Mouse (Mus musculus): ENCODE results near the gene Kif5c. TPM values are rescaled to one million over a fixed set of nuclear protein-coding genes. Genes with fewer than 3 reads are reported as not detected.

The Kif5c gene
- total and polyA plus RNA-seq, 2 experiments from 2014 or later, result 163 to 408 TPM

DNA sequence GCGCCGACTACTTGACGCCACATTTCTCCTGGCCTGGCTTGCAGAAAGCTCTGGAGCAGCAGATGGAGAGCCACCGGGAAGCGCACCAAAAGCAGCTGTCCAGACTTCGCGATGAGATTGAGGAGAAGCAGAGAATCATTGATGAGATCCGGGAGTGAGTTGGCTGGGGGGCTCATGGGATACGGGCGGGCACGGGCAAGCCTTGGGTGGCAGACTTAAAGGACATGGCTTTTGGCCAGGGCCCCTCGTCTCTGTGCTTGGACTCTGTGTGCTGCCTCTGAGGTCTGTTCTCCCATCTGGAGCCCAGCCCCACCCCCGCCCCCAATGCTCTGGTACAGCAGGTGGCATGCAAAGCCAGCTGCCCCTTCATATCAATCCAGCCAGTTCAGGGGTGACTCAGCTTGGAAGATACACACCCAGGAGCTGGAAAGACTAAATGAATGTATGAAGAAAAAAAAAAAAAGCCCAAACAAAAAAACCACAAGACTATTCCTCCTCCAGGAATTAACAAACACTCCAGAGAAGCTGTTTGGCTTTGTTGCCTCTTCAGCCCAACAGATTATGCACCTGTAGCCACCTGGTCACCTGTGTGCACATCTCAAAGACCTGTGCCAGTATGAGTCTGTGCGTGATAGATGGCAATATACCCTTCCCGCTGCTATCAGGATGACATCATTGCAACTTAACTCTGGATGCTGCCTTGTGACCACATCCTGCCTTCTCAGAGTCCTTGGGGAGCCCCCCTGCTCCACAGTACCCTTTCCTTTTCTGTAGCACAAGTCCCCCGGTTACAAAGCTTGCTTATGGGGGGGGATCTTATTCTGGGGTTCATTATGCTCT lies 123.0 kb downstream of the Kif5c start:
- Histone ChIP-seq H3K27me3 (ENCODE audit: insufficient read depth, low read length) (no peaks in the 10 kb centered on the region), H3K4me1 (ENCODE audit: insufficient read depth) (peaks cover 7% of the 10 kb centered on the region; the same call in 1 of the 2 replicates), H3K9ac (no peak overlapping the region), H3K4me2 (ENCODE audit: low read depth) (no peak overlapping the region), H3K36me3 (ENCODE audit: insufficient read depth) (peaks cover 56% of the 10 kb centered on the region), H3K27ac (ENCODE audit: low read depth, low read length) (peak overlapping the region; percentile 77), H3K9me3 (ENCODE audit: low read length) (no peaks in the 10 kb centered on the region), H3K4me3 (ENCODE audit: low read depth, low read length) (no peak overlapping the region)
- peak; percentile 76 for ATAC-seq
- peak; percentile 84 for DNase-seq
- WGBS, result 39% methylated on average over 16 of the region's 16 CpGs
- no peak for TF ChIP-seq CTCF (IDR thresholded peaks at IDR 0.05; ENCODE audit: low read depth)

DNA sequence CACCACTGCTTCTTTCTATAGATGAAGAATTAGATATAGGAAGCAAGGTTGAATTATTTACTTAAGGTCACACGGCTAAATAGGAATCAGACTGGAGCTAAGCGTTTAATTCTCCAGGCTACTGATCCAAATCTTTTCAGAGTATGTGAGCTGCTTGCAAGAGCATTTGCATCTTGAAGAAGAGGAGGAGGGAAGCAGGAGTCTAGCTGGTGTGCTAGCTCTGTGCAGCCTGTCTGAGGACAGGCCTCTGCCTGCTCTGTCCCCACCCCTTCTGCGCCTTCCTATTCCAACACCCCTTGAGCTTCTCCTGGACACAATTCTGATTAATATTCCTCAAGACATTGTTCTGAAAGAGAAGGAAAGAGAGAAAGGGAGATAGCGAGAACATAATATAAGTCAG lies 123.8 kb downstream of the Kif5c start:
- Histone ChIP-seq H3K9ac (no peak overlapping the region), H3K36me3 (ENCODE audit: insufficient read depth) (peaks cover 56% of the 10 kb centered on the region), H3K4me3 (ENCODE audit: low read depth, low read length) (no peak overlapping the region), H3K27ac (ENCODE audit: low read depth, low read length) (peak overlapping the region; percentile 77), H3K9me3 (ENCODE audit: low read length) (no peaks in the 10 kb centered on the region), H3K27me3 (ENCODE audit: insufficient read depth, low read length) (no peaks in the 10 kb centered on the region), H3K4me1 (ENCODE audit: insufficient read depth) (peaks cover 7% of the 10 kb centered on the region; the same call in 1 of the 2 replicates), H3K4me2 (ENCODE audit: low read depth) (no peak overlapping the region)
- ATAC-seq (no peak), DNase-seq (no peak)
- 72% methylated on average over 4 of the region's 4 CpGs for WGBS
- no peak for TF ChIP-seq CTCF (IDR thresholded peaks at IDR 0.05; ENCODE audit: low read depth)

DNA sequence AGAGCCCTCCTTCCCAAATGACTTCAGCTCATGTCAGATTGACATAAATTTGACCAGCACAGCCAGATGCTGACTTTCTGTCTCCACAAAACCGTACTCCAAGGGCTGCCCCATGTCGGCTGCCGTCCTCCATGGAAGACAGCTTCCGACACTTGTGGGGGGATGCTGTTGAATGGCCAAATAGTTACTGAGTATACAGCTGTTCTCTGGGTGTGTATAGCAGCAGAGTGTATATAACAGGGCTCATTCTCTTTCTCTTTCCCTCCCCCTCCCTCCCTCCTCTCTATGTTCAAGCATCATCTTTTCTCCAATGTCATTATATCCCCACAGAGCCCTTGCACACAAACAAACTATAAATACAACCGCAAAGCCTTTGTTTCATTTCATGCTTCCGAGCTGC lies 124.7 kb downstream of the Kif5c start:
- H3K27me3 ChIP-seq (ENCODE audit: insufficient read depth, low read length), result no peaks in the 10 kb centered on the region
- peaks cover 57% of the 10 kb centered on the region for H3K36me3 ChIP-seq (ENCODE audit: insufficient read depth)
- H3K4me1 ChIP-seq (ENCODE audit: insufficient read depth), result peaks cover 7% of the 10 kb centered on the region; the same call in 1 of the 2 replicates
- H3K4me2 ChIP-seq (ENCODE audit: low read depth), result no peak overlapping the region
- no peak overlapping the region for H3K9ac ChIP-seq
- ATAC-seq (no peak), DNase-seq (no peak)
- H3K9me3 ChIP-seq (ENCODE audit: low read length), result no peaks in the 10 kb centered on the region
- no peak overlapping the region for H3K4me3 ChIP-seq (ENCODE audit: low read depth, low read length)
- WGBS, result 56% methylated on average over 6 of the region's 6 CpGs
- TF ChIP-seq CTCF (IDR thresholded peaks at IDR 0.05; ENCODE audit: low read depth), result no peak
- no peak overlapping the region for H3K27ac ChIP-seq (ENCODE audit: low read depth, low read length)

DNA sequence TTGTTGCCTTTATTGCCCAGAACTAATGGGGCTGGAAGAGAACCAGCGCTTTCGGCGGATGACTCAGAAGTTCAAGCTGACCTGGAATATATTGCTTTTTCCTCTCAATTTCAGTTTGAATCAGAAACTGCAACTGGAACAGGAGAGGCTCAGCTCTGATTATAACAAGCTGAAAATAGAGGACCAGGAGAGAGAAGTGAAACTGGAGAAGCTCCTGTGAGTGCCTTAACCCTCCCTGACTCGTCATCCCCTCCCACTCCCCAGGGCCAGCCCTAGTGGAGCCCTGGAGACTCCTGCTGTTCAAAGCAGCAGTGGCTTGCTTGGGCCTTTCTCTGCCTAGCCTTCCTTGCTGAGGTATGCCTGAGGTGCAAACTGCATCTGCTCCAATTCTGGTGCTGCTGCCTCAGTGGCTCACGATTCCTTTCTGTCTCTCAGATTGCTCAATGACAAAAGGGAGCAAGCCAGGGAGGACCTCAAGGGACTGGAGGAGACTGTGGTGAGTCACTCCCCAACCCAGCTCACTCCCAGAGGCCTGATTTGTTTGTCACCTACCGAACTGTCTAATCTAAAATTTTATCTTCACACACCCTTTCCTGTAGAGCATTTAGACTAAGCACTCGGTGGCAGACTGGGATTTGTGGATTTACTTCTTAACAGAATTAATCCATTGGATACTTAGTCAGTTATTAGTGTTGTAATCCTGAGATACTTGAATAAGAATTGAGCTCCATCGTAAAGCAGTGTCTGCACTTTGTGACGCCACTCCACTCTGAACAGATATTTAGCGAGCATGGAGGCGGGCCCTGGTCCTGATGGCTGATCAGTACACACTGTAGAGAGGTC lies 125.4 kb downstream of the Kif5c start:
- no peak for TF ChIP-seq CTCF (IDR thresholded peaks at IDR 0.05; ENCODE audit: low read depth)
- ATAC-seq (no peak), DNase-seq (no peak)
- peaks cover 7% of the 10 kb centered on the region; the same call in 1 of the 2 replicates for H3K4me1 ChIP-seq (ENCODE audit: insufficient read depth)
- peaks cover 57% of the 10 kb centered on the region for H3K36me3 ChIP-seq (ENCODE audit: insufficient read depth)
- H3K9ac ChIP-seq, result no peak overlapping the region
- no peak overlapping the region for H3K4me2 ChIP-seq (ENCODE audit: low read depth)
- WGBS, result 64% methylated on average over 11 of the region's 11 CpGs
- no peaks in the 10 kb centered on the region for H3K9me3 ChIP-seq (ENCODE audit: low read length)
- H3K27ac ChIP-seq (ENCODE audit: low read depth, low read length), result no peak overlapping the region
- no peaks in the 10 kb centered on the region for H3K27me3 ChIP-seq (ENCODE audit: insufficient read depth, low read length)
- H3K4me3 ChIP-seq (ENCODE audit: low read depth, low read length), result no peak overlapping the region

DNA sequence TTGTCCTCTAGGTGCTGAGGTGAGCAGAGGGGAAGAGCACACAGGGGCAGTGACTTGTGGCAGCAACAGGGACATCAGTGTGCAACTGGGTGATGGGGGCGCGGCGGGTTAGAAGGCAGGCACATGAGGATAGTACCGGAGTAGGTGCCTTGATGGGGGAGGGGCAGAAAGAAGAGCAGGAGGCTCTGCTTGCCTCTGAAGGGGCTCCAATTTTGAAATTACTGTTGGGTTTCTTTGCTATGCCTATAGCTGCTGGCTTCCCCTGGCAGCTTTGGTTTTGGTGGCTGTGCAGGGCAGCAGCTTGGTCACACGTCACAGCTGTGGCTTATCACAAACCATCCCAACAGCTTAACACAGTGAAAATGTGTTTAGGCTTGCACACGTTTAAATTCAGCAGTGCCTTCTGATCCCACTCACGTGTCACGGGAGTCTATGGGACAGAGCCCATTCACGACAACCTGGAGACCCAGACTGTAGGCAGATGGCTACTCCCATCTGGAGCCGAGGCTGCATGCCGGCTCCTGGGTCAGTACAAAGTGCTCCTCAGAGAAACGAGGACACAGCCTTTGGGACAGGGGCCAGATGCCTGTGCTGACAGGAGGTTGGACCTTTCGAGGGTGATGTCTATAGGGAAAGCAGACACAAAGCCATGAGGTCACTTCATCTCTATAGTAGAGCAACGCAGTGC lies 126.1 kb downstream of the Kif5c start:
- 60% methylated on average over 14 of the region's 14 CpGs for WGBS
- no peak for TF ChIP-seq CTCF (IDR thresholded peaks at IDR 0.05; ENCODE audit: low read depth)
- H3K4me2 ChIP-seq (ENCODE audit: low read depth), result no peak overlapping the region
- DNase-seq (no peak), ATAC-seq (peak; percentile 47)
- H3K9me3 ChIP-seq (ENCODE audit: low read length), result no peaks in the 10 kb centered on the region
- no peak overlapping the region for H3K27ac ChIP-seq (ENCODE audit: low read depth, low read length)
- H3K4me3 ChIP-seq (ENCODE audit: low read depth, low read length), result no peak overlapping the region
- H3K36me3 ChIP-seq (ENCODE audit: insufficient read depth), result peaks cover 61% of the 10 kb centered on the region
- H3K4me1 ChIP-seq (ENCODE audit: insufficient read depth), result peaks cover 7% of the 10 kb centered on the region; the same call in 1 of the 2 replicates
- no peaks in the 10 kb centered on the region for H3K27me3 ChIP-seq (ENCODE audit: insufficient read depth, low read length)
- H3K9ac ChIP-seq, result no peak overlapping the region

DNA sequence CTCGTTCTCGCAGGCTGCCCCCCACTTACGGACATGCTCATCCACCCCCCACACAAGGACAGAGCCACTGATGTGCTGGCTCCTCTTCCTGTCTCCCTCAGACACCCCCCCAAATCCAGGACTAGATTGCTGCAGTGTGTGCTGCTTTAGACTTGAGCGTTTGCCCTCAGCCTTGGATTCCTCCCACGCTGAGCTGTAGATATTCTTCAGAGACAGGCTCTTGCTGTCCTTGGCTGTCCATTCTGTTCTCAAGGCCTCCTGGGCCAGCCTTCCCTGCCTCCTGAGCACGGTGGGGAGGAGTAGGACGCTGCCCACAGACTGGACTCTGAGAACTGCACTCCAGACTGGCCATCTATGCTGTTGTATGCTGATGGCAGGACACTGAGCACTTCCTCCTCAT lies 127.8 kb downstream of the Kif5c start:
- 0 out of 2 replicates have a peak, but pooled peaks cover under 1% of the 10 kb centered on the region for H3K4me1 ChIP-seq (ENCODE audit: insufficient read depth)
- H3K4me2 ChIP-seq (ENCODE audit: low read depth), result no peak overlapping the region
- TF ChIP-seq CTCF (IDR thresholded peaks at IDR 0.05; ENCODE audit: low read depth), result no peak
- peaks cover 49% of the 10 kb centered on the region for H3K36me3 ChIP-seq (ENCODE audit: insufficient read depth)
- no peaks in the 10 kb centered on the region for H3K27me3 ChIP-seq (ENCODE audit: insufficient read depth, low read length)
- H3K27ac ChIP-seq (ENCODE audit: low read depth, low read length), result no peak overlapping the region
- H3K4me3 ChIP-seq (ENCODE audit: low read depth, low read length), result no peak overlapping the region
- no peak overlapping the region for H3K9ac ChIP-seq
- 85% methylated on average over 7 of the region's 7 CpGs for WGBS
- ATAC-seq, result no peak
- DNase-seq, result no peak
- H3K9me3 ChIP-seq (ENCODE audit: low read length), result no peaks in the 10 kb centered on the region

Data from forebrain, postnatal 0 days (tissue).